Mouse (Mus musculus) hindbrain, postnatal 0 days (tissue): ENCODE results near the gene Olfr38. TPM values are rescaled to one million over a fixed set of nuclear protein-coding genes. Genes with fewer than 3 reads are reported as not detected.
A peak's percentile ranks its signal among the peaks of the same experiment; 100 is the strongest.

Experiments used
- ATAC-seq: fragments of 200-750 bp; cut with Nextera tagmentation; 2 replicates; pipeline ENCODE4 v1.8.0; 2017; ENCODE audit warnings: mild to moderate bottlenecking, moderate TSS enrichment, moderate library complexity
- DNase-seq: peaks from one replicate; pipeline ENCODE4 v3.0.0-alpha.2; 2015; ENCODE audit warnings: low spot score
- H3K27ac ChIP-seq: fragments of 300-500 bp; sonication (generic); 2 replicates; pipeline ENCODE4 v1.5.1; 2014; ENCODE audit warnings: mild to moderate bottlenecking
- H3K27me3 ChIP-seq: fragments of 300-500 bp; sonication (generic); 2 replicates; pipeline ENCODE4 v1.6.1; 2014; ENCODE audit warnings: low read length, mixed read lengths; ENCODE audit not compliant: insufficient read depth
- H3K36me3 ChIP-seq: fragments of 300-500 bp; sonication (generic); 2 replicates; pipeline ENCODE4 v1.6.1; 2014; ENCODE audit warnings: low read length, mixed read lengths; ENCODE audit not compliant: insufficient read depth
- H3K4me1 ChIP-seq: fragments of 300-500 bp; sonication (generic); 2 replicates; pipeline ENCODE4 v1.6.1; 2014; ENCODE audit warnings: antibody characterized with exemption, low read length, mixed read lengths; ENCODE audit not compliant: insufficient read depth
- H3K4me2 ChIP-seq: fragments of 300-500 bp; sonication (generic); 2 replicates; pipeline ENCODE4 v1.6.1; 2014; ENCODE audit warnings: low read depth, mild to moderate bottlenecking, low read length, moderate library complexity, mixed read lengths
- H3K4me3 ChIP-seq: fragments of 300-500 bp; sonication (generic); 2 replicates; pipeline ENCODE4 v1.5.1; 2014; ENCODE audit warnings: low read length
- H3K9ac ChIP-seq: fragments of 300-500 bp; sonication (generic); replicated peaks from 2 replicates; pipeline ENCODE4 v1.6.1; 2014; ENCODE audit warnings: mild to moderate bottlenecking, low read length, moderate library complexity, mixed read lengths
- H3K9me3 ChIP-seq: fragments of 300-500 bp; sonication (generic); 2 replicates; pipeline ENCODE4 v1.6.1; 2016; ENCODE audit warnings: low read length, mixed read lengths
- CTCF ChIP-seq: IDR thresholded peaks from 2 replicates; pipeline ENCODE4 v1.5.1; 2016; ENCODE audit warnings: antibody characterized with exemption, control low read depth, low read depth
- WGBS: fragments of 180-500 bp; shearing (Covaris S2); extraction: QIAGEN DNeasy Blood & Tissue Kit; methylation state at CpG from one replicate; pipeline ENCODE4 v1.1.7; 2014; 5-methylcytosine and 5-hydroxymethylcytosine counted together
- polyA plus RNA-seq: library from polyadenylated mRNA; unstranded; fragments of >200 nt; fragmentation: Nextera tagmentation; extraction: Ambion mirVana; gene quantifications from 2 replicates; pipeline ENCODE4 v1.2.1, GENCODE M21; 2015
- total RNA-seq: library from RNA; depleted of rRNA; stranded (reverse); fragments of >200 nt; gene quantifications from 2 replicates; pipeline ENCODE4 v1.2.3, GENCODE M21; 2014; rRNA removed

Olfr38 gene
- total RNA-seq (not detected in 2 replicates), polyA plus RNA-seq (not detected in 2 replicates)

- H3K9ac ChIP-seq = no peak within 1 kb of the TSS
- H3K27me3 ChIP-seq = no peaks in the 10 kb centered on the region
- H3K4me3 ChIP-seq = no peak within 1 kb of the TSS
- no peaks in the 10 kb centered on the region for H3K36me3 ChIP-seq
- no peaks in the 10 kb centered on the region for H3K4me1 ChIP-seq
- H3K9me3 ChIP-seq = no peaks in the 10 kb centered on the region
- H3K4me2 ChIP-seq = no peak within 1 kb of the TSS
- ATAC-seq (no peak), DNase-seq (no peak)
- WGBS = 77% methylated on average over 1 of the region's 1 CpGs
- H3K27ac ChIP-seq = no peak within 1 kb of the TSS
- no peak for TF ChIP-seq CTCF
Observed at GRCm38 (mm10) chr6:42756104-42756503, at the start of gene Olfr38. Gene Olfr38, plus strand, starts transcription at chr6:42756404.

- H3K27me3 ChIP-seq = no peaks in the 10 kb centered on the region
- H3K4me3 ChIP-seq = peak within 1 kb of the TSS; percentile 82
- no peak for TF ChIP-seq CTCF
- H3K27ac ChIP-seq = peak within 1 kb of the TSS; percentile 97
- H3K4me2 ChIP-seq = peak within 1 kb of the TSS; percentile 84
- H3K9me3 ChIP-seq = no peaks in the 10 kb centered on the region
- ATAC-seq = peak; percentile 100
- WGBS = 2% methylated on average over 26 of the region's 28 CpGs
- H3K9ac ChIP-seq = peak within 1 kb of the TSS; percentile 92
- peak; percentile 93 for DNase-seq
- H3K4me1 ChIP-seq = peaks cover 15% of the 10 kb centered on the region
- H3K36me3 ChIP-seq = no peaks in the 10 kb centered on the region
Observed at GRCm38 (mm10) chr6:42709291-42710211, 46.7 kb upstream of the Olfr38 start, which contains the start of gene Tcaf1. Gene Tcaf1, minus strand, starts transcription at chr6:42710088.

GRCm38 (mm10) chr6:42714668-42715067 is 41.5 kb upstream of the Olfr38 start:
- Histone ChIP-seq H3K27me3 (no peaks in the 10 kb centered on the region), H3K36me3 (no peaks in the 10 kb centered on the region), H3K4me2 (no peak overlapping the region), H3K4me1 (no peaks in the 10 kb centered on the region), H3K27ac (no peak overlapping the region), H3K9ac (no peak overlapping the region), H3K4me3 (no peak overlapping the region), H3K9me3 (no peaks in the 10 kb centered on the region)
- ATAC-seq = no peak
- DNase-seq = no peak
- no peak for TF ChIP-seq CTCF
- 69% methylated on average over 8 of the region's 8 CpGs for WGBS

GRCm38 (mm10) chr6:42717973-42718372 is 38.2 kb upstream of the Olfr38 start:
- Histone ChIP-seq H3K36me3 (no peaks in the 10 kb centered on the region), H3K9ac (no peak overlapping the region), H3K4me3 (no peak overlapping the region), H3K27ac (no peak overlapping the region), H3K4me2 (no peak overlapping the region), H3K9me3 (no peaks in the 10 kb centered on the region), H3K27me3 (no peaks in the 10 kb centered on the region), H3K4me1 (no peaks in the 10 kb centered on the region)
- no peak for TF ChIP-seq CTCF
- DNase-seq = no peak
- ATAC-seq = no peak

GRCm38 (mm10) chr6:42739071-42739470 is 17.1 kb upstream of the Olfr38 start, which contains the start of gene Olfr453:
Gene Olfr453, plus strand, starts transcription at chr6:42739371.
- DNase-seq = no peak
- Histone ChIP-seq H3K27ac (no peak within 1 kb of the TSS), H3K36me3 (no peaks in the 10 kb centered on the region), H3K9me3 (no peaks in the 10 kb centered on the region; the same call in 1 of the 2 replicates), H3K27me3 (no peaks in the 10 kb centered on the region), H3K4me1 (no peaks in the 10 kb centered on the region), H3K4me3 (no peak within 1 kb of the TSS), H3K4me2 (no peak within 1 kb of the TSS), H3K9ac (no peak within 1 kb of the TSS)
- no peak for ATAC-seq
- TF ChIP-seq CTCF = no peak
- 89% methylated on average over 1 of the region's 1 CpGs for WGBS

GRCm38 (mm10) chr6:42742303-42742702 is 13.9 kb upstream of the Olfr38 start:
- Histone ChIP-seq H3K27me3 (no peaks in the 10 kb centered on the region), H3K9ac (no peak overlapping the region), H3K4me1 (no peaks in the 10 kb centered on the region), H3K36me3 (no peaks in the 10 kb centered on the region), H3K4me3 (no peak overlapping the region), H3K4me2 (no peak overlapping the region), H3K9me3 (no peaks in the 10 kb centered on the region), H3K27ac (no peak overlapping the region)
- no peak for TF ChIP-seq CTCF
- no peak for ATAC-seq
- DNase-seq = no peak
- 80% methylated on average over 5 of the region's 5 CpGs for WGBS

- no peak for TF ChIP-seq CTCF
- no peaks in the 10 kb centered on the region for H3K4me1 ChIP-seq
- DNase-seq (no peak), ATAC-seq (no peak)
- no peaks in the 10 kb centered on the region for H3K27me3 ChIP-seq
- H3K4me3 ChIP-seq = no peak overlapping the region
- H3K9me3 ChIP-seq = no peaks in the 10 kb centered on the region
- H3K36me3 ChIP-seq = no peaks in the 10 kb centered on the region
- H3K27ac ChIP-seq = no peak overlapping the region
- no peak overlapping the region for H3K4me2 ChIP-seq
- no peak overlapping the region for H3K9ac ChIP-seq
Observed at GRCm38 (mm10) chr6:42747846-42748245, 8.4 kb upstream of the Olfr38 start.
